Mouse (Mus musculus): Measurements from ENCODE around the gene Pygb.

GRCm38 (mm10) chr2:150766083-150766862, 20.3 kb upstream of the Pygb start:
- TF ChIP-seq GATA1 (IDR thresholded peaks at IDR 0.05; ENCODE audit: low read length) (no peak), TAL1 (IDR thresholded peaks at IDR 0.05; ENCODE audit: low read length) (no peak)
